Mouse (Mus musculus): Measurements from ENCODE around the gene Sdc1.

The Sdc1 gene

DNA sequence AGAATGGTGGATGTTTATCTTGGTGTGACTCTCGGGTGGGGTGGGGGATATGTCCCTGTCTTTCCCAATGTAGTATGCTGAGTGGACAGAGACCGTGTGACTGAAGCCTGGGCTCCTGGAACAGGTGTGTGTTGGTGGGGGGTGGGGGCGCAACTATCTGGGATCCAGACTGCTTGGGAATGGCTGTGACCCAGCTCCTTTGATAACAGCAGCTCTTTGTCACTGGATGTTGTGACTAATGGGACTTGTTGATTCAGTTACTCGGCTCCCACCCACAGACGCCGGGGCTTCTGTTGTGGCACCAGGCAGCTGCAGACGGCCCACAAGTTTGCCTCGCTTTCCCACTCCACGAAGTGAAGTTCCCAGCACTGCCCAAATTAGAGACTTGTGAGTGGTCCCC, 13.1 kb downstream of the Sdc1 start:
- no peak for DNase-seq

DNA sequence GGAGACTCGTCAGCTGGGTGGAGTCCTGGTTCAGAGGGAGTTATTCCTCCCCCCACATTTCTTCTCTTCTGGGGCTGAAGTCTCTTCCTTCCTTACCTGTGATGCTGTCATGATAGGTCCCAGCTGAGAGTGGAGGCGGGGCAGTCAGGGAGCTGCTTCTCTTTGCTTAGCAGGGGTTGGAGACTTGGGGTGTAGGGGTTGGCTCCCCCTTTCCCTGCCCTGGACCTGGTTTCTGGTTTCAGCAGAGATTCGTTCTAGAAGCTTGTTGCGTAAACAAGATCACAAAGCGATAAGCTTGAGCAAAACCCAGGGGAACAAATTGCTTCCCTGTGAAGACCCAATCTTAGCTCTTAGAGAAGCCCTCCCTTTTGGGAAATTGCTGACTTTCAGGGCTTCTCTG, 15.4 kb downstream of the Sdc1 start:
- DNase-seq: no peak

DNA sequence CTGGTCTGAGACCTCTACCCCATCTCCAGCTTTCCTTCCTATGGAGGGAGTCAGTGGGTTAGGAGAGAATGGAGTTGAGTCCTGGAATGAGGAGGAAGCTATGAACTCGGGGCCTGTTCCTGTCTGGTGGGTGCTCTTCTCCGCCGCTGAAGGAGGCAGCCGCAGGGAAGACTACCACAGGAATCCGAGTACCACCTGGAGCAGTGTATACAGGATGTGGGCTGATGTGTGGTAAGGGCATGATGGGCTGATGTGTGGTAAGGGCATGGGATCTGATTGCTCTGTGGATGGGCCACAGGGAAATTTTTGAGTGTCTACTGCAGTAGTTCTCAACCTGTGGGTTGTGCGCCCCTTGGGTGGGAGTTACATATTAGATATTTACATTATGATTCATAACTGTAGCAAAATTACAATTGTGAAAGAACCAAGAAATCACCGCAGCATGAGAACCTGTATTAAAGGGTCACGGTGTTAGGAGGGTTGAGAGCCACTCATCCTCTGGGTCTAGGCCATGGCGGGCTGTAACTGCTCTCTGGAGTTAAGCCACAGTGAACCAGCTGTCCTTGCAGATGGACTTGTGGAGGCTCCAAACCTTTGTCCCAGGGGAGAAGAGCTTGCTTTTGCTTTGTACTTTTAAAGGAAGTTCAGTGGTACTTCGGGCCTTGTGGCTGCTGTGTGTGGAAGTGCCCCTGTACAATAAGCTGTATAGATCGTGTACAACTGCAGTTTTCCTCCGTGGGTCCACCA, 16.0 kb downstream of the Sdc1 start:
- DNase-seq: no peak

DNA sequence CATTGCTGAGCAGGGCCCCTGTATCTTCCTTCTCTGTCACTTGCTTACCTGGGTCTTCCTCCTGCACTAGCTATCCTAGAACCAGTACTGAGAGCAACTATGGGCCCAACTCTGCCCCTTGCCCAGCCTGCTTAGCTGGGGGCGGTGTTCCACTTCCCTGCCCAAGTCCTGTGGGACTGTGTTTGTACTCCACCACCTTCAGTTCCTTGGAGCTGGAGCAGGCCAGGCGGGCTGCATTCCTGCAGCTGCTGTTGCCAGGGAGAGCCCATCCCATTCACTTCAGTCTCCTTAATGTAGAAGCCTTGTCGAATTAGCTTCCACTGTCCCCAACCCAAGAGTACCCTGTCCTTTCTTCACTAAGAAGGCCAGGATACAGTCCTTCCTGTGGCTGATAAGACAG, 17.3 kb downstream of the Sdc1 start:
- DNase-seq: no peak

DNA sequence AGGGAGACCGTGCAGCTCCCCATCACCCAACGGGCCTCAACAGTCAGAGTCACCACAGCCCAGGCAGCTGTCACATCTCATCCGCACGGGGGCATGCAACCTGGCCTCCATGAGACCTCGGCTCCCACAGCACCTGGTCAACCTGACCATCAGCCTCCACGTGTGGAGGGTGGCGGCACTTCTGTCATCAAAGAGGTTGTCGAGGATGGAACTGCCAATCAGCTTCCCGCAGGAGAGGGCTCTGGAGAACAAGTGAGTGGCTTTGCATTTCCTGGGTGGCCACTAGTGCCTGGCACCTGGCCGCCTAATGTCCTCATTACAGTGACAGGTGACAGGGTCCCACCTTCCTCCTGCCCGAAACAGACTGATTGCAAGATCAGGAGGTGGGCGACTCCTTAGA, 19.5 kb downstream of the Sdc1 start:
- no peak for DNase-seq

DNA sequence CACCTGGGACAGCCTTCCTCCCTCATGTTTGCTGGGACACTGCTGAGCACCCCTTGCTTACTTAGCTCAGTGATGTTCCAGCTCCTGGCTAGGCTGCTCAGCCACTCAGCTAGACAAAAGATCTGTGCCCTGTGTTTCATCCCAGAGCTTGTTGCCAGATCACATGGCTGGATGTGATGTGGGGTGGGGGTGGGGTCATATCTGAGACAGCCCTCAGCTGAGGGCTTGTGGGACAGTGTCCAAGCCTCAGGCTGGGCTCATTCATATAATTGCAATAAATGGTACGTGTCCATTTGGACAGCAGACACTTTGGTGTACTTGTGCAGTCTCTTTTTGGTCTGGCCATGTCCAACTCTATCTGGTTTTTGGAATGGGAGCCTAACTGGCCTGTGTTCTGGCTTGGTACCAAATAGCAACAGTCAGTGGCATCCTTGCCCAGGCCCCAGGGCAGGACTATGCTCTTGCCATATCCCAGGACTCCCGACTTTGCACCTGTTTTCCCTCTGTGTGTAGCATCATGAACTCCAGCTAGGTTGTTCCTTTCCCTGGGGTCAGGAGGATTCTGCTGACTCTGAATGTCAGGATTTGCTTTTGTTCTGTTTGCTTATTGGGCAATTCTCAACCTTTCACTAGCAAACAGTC, 22.4 kb downstream of the Sdc1 start:
- DNase-seq: peak; percentile 69

DNA sequence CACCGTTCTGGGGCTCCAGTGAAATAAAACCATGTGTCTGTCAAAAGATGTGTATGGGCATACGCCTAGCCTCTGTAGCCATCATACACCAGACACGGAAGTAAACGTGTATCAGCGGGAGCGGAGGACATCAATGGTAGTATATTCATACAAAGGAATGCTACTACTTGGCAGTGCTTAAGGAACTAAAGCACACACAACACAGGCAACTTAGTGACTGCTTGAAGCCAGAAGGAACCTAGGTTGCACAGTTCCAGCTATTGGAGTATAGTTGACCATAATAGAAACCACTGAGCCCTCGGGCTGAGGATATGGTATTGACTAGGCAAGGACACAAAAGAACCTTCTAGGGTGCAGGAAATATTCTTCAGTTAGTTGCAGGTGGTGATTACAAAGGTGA, 26.8 kb downstream of the Sdc1 start:
- no peak for DNase-seq

DNA sequence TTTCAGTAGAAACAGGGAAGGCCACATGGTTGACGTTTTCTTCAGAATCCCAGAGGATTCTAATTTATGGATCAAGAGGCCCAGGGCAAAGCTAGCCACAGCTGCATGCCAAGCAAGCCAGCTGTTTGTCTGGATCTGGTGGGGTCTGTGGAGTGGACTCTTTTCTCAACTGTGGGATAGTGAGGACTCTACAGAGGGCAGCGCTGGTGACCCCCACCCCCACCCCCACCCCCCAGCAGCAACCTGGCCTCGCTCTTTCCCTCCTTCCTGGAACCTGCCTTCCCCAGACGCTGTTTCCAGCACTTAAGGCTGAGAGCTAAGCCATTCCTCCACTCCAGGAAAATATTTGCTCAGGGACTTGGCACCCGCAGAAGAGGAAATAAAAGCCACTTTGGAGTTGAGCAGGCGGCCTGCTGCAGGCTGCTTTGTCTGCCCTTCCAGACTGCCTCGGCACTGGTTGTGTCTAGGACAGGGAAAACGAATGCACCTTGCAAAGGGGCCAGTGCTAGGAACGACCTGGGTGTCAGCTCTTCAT, 27.4 kb downstream of the Sdc1 start:
- DNase-seq: no peak

DNA sequence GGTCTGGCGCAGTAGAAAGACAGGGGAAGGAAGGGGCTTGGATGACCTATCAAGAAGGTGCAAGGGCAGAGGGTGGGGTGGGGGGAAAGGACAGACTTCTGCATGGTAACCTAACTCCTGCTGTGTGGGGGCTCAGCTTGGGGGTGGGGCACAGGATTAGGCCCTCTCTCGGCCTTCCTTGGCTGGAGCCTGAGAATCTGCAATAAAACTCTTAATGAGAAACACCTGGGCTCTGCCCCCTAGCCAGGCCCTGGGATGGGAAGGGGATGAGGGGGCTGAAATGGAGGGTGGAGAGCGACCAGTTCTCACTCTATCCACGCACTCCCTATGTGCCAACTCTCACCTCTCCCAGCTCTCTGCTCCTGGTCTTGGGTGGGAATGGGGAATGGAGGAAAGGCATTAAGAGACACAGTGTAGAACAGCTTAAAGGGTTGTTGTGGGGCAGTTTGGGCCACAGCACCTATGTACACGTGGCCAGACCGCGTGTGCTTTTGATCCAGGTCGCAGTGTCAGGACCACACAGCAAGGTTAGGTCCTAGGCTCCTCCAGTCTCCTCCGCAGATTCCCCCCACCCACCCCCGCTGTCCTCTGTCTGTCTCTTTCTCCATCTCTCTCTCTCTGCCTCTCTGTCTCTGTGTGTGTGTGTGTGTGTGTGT, 32.4 kb downstream of the Sdc1 start:
- no peak for DNase-seq

DNA sequence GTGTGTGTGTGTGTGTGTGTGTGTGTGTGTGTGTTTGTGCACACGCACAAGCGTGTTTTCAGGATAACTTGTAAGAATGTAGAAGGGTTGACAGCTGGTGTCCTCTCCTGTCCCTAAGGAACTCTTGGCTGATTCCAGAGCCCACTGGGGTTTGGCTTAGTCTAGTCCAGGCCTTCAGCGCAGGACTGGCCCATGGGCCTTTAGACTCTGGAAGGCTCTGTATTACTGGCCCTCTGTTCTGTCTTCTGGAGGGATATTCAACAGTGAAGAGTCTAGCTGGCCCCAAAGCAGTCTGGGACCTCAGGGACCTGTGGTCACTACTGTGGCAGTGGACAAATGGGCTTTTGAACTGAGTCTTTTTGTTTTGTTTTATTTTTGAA, 32.9 kb downstream of the Sdc1 start:
- DNase-seq: no peak

DNA sequence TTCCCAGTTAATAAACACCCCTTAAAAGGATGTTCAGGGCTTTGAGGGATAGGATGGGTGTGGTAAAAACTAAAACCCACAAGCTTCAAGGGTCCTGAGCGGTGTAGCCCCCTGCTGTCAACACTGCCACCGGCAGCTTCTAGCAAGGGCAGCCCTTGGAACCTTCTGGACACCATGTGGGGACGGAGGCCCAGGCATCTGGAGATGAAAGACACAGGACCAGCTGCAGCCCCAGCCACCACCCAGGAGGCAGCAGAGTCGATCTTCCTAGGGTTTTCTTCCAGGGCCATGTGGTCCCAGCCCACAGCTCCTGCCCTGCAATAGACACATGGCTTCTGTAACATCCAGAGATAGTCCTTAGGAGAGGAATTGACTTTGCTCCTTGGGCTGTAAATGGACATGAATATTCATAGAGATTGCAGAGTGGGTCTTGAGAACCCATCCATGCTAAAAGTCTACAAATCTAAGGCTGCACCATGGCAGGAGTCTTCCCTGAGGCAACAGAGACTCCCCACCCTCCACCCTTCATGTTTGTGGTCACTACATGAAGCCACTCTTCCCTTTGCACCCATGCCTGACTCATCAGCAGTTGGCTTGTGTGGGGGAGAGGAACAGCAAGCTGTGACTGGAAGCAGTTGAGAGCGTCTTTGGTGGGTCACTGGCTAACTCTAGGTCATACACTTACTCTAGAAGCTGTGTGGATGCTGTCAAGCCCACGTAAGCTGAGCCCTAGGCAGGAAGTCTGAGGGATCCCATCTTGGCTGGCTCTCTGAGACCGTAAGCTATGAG, 34.0 kb downstream of the Sdc1 start:
- no peak for DNase-seq

DNA sequence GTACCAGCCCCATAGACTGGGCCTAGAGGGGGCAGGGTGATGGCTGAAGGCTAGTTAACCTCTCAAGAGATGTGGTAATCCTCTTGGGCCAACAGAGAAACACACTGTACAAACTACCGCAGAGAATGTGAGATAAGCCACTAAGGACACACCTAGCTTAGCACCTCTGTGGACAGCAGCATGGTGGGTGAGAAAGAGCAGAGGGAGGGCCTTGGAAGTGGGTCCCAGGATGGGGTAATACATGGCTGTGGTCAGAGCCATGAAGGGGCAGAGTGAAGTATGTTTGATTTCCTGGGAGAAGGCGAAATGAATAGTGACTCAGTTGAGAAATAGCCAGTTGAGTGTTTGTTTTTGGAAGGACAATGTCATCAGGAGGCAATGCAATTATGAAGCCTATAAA, 38.0 kb downstream of the Sdc1 start:
- no peak for DNase-seq

DNA sequence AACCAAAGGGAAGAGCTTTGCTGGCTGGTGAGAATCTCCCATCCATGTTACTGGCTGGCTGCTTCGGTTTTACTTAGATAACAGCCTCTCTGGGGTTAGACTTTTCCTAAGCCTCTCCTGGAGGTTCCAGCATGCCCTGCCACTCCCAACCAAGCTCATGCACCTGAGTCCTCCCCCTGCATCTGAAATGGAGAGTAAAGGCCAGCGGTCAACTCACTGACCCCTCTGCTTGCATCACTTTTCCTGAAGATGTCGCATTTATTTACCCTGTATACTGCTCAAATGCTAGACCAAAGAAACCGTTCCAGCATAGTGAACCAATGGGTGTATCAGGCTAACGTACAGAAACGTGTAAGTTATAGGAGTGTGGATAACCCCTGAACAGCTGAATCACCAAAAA, 38.5 kb downstream of the Sdc1 start:
- no peak for DNase-seq

DNA sequence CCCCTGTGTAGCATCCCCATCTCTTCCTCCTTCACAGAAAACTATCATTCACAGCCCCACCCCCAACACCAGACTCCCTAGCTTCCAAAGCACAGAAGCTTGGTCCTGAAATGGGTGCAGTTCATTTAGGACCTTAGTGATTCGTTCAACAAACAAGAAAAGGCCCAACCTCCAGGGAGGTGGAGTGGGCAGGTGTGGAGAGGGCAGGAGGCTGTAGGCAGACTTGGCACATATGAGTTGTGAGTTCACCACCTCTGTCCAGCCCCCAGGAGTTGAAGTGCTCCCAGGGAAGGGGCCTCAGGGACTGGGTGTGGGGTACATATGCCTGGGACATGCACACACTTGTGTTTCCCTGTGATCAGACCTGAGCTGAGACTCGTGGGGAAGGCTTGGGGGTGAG, 39.8 kb downstream of the Sdc1 start:
- DNase-seq: no peak

DNA sequence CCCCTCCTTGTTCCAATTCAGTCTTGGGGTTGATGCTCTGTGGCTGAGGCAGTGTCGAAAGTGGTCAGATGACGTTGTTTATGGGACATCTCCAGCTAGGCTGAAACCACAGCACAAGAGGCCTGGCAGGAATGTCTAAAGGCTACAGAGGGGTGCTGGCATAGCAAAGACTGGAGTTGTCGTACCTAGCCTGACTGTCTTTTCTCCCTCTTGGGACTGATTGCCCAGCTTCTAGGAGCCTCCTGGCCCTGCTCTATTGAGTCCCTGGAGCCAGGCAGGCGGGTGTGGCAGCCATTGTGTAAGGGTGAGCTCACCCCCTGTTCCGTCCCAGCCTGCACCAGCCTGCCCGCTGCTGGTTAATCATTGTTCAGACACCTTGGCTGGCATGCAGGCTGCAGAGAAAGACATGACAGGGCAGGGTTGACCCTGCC, 40.3 kb downstream of the Sdc1 start:
- no peak for DNase-seq

DNA sequence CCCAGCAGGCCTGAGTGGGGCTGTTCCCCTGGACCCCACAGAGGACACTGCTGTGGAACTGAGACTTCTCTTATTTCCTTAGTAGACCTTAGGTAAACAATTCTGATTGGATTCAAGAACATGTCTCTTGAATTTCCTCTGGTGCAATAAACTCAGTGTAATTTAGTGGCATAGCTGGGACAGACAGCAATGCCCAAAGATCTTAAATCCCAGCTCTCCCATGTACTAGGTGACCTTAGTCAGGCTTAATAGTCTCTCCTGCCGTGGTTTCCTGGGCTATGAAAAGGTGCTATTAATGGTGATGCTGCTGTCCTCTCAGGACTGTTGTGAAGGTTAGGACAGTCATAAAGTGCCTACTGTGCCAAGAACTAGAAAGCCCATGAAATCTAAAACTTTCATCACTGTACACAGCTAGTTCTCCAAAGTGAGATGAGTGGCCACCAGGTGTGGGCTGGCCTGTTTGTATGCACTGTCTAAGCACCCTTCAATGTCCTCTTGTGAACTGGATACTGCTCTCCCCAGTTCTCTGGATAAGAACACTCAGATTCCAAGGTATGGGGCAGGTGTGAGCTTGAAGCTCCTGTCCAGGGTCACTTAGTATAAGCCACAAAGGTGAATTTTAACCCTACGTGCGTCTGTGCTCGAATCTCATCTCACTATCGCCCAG, 40.9 kb downstream of the Sdc1 start:
- no peak for DNase-seq

DNA sequence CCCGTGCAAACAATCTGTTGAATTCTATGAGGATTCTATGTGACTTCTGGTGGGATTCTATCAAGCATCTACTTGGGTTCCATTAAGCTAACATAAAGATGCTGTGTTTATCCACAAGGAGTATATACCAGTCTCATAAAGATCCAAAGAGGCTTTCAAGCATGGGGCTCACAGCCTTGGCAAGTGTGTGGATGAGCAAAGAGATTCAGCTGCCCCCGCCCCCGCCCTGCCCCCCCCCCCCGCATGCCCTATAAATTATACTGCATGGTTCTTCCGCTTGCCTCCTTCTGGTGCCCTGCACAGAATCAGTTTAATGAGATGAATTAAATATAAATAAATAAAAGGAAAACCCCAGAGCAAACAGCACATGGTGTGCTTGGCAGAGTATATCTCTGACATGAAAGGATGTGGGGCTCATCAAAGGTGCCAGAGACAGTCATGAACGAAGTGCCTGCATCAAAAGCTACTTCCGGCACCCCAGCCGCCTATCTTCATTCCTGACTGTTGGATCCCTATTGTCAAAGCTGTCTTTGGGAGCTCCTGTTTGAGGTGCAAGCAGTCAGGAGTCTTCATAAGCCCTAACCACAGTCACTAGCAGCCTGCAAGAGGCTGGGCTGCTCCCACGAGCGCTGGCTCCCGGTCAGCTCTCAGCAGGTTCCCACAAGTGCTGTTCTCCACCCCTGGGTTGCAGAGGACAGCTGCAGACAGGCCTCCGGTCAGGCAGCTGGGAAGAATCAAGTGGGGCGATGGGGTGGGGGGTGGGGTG, 46.5 kb downstream of the Sdc1 start:
- no peak for DNase-seq

DNA sequence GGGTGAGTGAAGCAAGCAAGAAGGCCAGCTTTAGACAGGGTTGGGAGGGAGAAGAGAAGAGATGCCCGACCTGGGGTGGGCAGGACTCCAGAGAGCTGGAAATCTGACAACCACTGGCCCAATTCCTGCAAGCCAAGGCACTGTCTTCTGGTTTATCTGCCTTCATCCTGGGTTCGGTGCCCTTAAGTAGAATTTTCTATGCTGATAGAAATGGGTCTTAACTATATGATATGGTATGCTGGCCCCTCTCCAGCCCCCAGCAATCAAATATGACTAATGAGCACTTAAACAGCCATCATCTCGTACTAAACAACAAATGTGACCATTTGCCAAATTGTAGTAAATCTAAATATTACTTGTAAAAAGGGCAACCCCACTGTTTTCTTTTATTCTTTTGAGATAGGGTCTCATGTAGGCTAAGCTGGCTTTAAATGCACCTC, 47.1 kb downstream of the Sdc1 start:
- no peak for DNase-seq

DNA sequence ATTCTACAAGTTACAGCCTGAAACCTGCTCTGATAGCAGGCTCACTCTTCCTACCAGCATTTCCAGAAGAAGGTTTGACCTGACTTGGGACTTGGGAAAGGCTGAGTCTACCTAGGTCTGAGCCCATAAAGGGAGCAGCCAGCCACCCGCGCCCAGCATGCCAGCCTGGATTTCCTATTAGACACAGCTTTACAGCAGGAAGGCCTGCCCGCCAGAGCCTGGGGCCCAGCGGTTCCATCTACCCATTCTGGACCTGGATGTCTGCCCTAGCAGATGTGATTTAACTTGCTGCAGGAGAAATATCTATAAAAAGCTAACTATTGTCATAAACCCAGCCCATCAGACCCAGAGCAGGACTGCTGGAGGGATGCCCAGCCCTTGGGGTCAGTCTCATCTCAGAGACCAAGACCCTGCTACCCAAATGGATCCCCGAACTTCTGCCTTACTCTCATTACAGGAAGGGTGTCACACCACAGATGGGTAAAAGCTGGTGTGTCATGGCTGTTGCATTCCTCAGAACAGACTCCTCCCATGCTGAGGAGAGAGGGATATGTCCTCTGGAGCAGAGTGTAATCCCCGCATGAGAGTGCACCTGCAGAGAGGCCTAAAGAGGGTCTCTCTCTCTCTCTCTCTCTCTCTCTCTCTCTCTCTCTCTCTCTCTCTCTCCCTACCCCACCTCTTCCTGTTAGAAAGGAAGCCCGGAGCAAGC, 54.0 kb downstream of the Sdc1 start:
- no peak for DNase-seq

DNA sequence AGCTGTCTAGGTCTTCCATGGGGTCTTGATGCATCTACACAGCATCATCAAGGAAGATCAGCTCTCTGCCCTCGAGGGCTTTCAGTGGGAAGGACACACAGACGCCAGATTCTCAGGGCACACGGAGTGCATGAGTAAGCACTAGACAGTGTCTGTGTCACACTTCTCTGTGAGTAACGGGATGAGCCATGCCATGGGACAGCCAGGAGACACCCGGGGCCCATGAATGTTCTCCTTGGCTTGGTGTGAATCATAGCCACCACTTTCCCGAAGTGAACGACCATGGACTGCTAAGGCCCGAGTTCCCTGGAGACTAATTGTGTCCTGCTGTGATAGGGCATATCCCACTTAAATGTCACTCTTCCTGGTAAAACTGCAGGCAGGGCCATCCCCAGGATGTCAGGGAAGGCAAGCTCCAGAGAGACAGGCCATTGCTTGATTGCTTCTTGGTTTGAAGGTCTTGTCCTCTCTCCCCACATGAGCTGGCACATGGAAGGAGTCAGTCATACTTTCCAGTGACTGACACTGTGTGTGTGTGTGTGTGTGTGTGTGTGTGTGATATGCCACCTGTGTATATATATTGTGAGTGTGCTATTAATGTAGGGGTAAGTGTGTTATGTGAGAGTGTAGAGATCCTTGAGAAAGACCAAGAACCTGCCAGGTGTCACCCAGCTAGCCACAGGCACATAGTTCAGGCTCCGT, 56.0 kb downstream of the Sdc1 start:
- no peak for DNase-seq

All from cerebellum, adult 11-12 months (tissue).